Mouse (Mus musculus): ENCODE data around the gene Jag2.

GRCm38 (mm10) chr12:112955800-112956199, 26.2 kb upstream of the Jag2 start:
- TF ChIP-seq POLR2A (IDR thresholded peaks at IDR 0.05; ENCODE audit: low read depth, low read length) = no peak
- TF ChIP-seq CTCF (IDR thresholded peaks at IDR 0.05; ENCODE audit: extremely low read depth, insufficient read depth, insufficient read length, insufficient replicate concordance) = peak; percentile 73; the same call in 1 of the 2 replicates
